Mouse (Mus musculus): ENCODE measurements around the gene Nbas.

DNA sequence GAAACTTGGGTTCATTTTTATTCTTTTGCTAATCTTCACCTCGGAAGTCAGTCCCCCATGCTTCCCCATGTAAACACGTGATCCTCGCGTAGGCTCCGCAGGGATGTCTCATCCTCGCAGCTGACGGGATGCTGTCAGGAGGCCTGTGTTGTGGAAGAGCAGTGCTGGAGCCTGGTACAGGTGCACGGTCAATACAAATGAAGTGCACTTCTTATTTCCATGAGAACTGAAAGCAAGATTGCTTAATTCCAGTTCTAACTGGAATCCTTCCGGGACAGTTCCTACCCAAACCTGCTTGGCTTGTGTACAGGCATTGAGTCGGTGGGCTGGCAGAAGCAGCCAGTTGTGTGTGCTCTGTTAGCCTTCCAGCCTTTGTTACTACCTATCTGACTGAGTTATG lies 87.3 kb downstream of the Nbas start:
- TF ChIP-seq CTCF (IDR thresholded peaks at IDR 0.05; ENCODE audit: borderline replicate concordance, control insufficient read depth, extremely low read depth, insufficient read depth, low read length, poor library complexity) = no peak
- no peak for TF ChIP-seq POLR2A (IDR thresholded peaks at IDR 0.05; ENCODE audit: control insufficient read depth, extremely low read depth, insufficient read depth, low read length, poor library complexity)
